Mouse (Mus musculus): ENCODE data around the gene Mdp1. TPM values are rescaled to one million over a fixed set of nuclear protein-coding genes. Genes with fewer than 3 reads are reported as not detected.
A peak's percentile ranks its signal among the peaks of the same experiment; 100 is the strongest.

Mdp1 gene
- polyA plus RNA-seq, 1 experiment from 2014 or later: 16.0 TPM

DNA sequence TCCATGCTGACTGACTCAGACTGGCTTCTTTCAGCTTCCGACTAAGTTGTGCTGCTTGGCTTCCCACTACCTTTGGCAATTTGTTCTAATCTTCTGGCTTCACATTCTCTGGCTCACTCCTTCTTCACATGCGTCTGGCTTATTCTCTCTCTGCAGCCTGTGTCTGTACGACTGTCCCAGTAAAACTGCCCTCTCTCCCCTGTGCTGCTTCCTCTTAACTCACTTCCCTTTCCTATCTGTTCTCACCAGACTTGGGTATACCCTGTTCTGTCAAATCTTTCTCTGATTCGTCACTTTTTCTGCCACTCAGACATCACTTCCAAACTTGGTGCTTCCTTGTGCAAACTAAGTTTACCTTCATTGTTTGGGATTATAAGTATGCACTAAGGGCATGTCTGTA, 36.9 kb upstream of the Mdp1 start:
- DNase-seq: no peak
- WGBS (ENCODE audit: insufficient replicate concordance): 50% methylated on average over 4 of the region's 4 CpGs

GRCm38 (mm10) chr14:55689433-55689832, 29.1 kb upstream of the Mdp1 start:
- no peaks in the 10 kb centered on the region for H3K9me3 ChIP-seq (ENCODE audit: low read length)
- H3K27me3 ChIP-seq (ENCODE audit: insufficient read depth, low read length): no peaks in the 10 kb centered on the region
- DNase-seq (no peak), ATAC-seq (no peak)
- H3K4me3 ChIP-seq (ENCODE audit: low read depth, low read length): no peak overlapping the region
- 74% methylated on average over 10 of the region's 10 CpGs for WGBS (ENCODE audit: insufficient replicate concordance)
- TF ChIP-seq CTCF (IDR thresholded peaks at IDR 0.05; ENCODE audit: low read depth) (no peak), EP300 (IDR thresholded peaks at IDR 0.05; ENCODE audit: low read depth) (no peak)
- no peaks in the 10 kb centered on the region for H3K4me1 ChIP-seq (ENCODE audit: insufficient read depth)
- no peak overlapping the region for H3K27ac ChIP-seq (ENCODE audit: low read depth)
- no peak overlapping the region for H3K4me2 ChIP-seq (ENCODE audit: low read depth, low read length)
- no peaks in the 10 kb centered on the region for H3K36me3 ChIP-seq (replicated peaks; ENCODE audit: insufficient read depth, low read length)
- no peak overlapping the region for H3K9ac ChIP-seq (replicated peaks)

More for the DNA sequence above, 36.9 kb upstream of the Mdp1 start:
- no peak overlapping the region for H3K4me2 ChIP-seq (ENCODE audit: low read depth, low read length)
- H3K9ac ChIP-seq (replicated peaks): no peak overlapping the region
- no peak for ATAC-seq
- no peak overlapping the region; the same call in 1 of the 2 replicates for H3K27ac ChIP-seq (ENCODE audit: low read depth)
- no peak overlapping the region for H3K4me3 ChIP-seq (ENCODE audit: low read depth, low read length)
- H3K9me3 ChIP-seq (ENCODE audit: low read length): no peaks in the 10 kb centered on the region
- H3K27me3 ChIP-seq (ENCODE audit: insufficient read depth, low read length): no peaks in the 10 kb centered on the region
- TF ChIP-seq EP300 (IDR thresholded peaks at IDR 0.05; ENCODE audit: low read depth): no peak
- TF ChIP-seq CTCF (IDR thresholded peaks at IDR 0.05; ENCODE audit: low read depth): no peak
- H3K36me3 ChIP-seq (replicated peaks; ENCODE audit: insufficient read depth, low read length): no peaks in the 10 kb centered on the region
- peaks cover 2% of the 10 kb centered on the region; the same call in 1 of the 2 replicates for H3K4me1 ChIP-seq (ENCODE audit: insufficient read depth)

GRCm38 (mm10) chr14:55682118-55682493, 21.8 kb upstream of the Mdp1 start:
- peak; percentile 3 for ATAC-seq
- H3K4me3 ChIP-seq (ENCODE audit: low read depth, low read length): peak overlapping the region; percentile 73
- peak overlapping the region; percentile 82 for H3K27ac ChIP-seq (ENCODE audit: low read depth)
- DNase-seq: no peak
- peak overlapping the region; percentile 76 for H3K4me2 ChIP-seq (ENCODE audit: low read depth, low read length)
- peaks cover 10% of the 10 kb centered on the region; the same call in 1 of the 2 replicates for H3K4me1 ChIP-seq (ENCODE audit: insufficient read depth)
- H3K27me3 ChIP-seq (ENCODE audit: insufficient read depth, low read length): no peaks in the 10 kb centered on the region
- no peak for TF ChIP-seq CTCF (IDR thresholded peaks at IDR 0.05; ENCODE audit: low read depth)
- TF ChIP-seq EP300 (IDR thresholded peaks at IDR 0.05; ENCODE audit: low read depth): no peak
- 11% methylated on average over 3 of the region's 3 CpGs for WGBS (ENCODE audit: insufficient replicate concordance)
- no peaks in the 10 kb centered on the region for H3K9me3 ChIP-seq (ENCODE audit: low read length)
- H3K9ac ChIP-seq (replicated peaks): peak overlapping the region; percentile 64
- H3K36me3 ChIP-seq (replicated peaks; ENCODE audit: insufficient read depth, low read length): peaks cover 33% of the 10 kb centered on the region

- ATAC-seq: peak; percentile 96
- Histone ChIP-seq H3K36me3 (replicated peaks; ENCODE audit: insufficient read depth, low read length) (peaks cover 39% of the 10 kb centered on the region), H3K9me3 (ENCODE audit: low read length) (no peaks in the 10 kb centered on the region), H3K27ac (ENCODE audit: low read depth) (peak within 1 kb of the TSS; percentile 82), H3K4me2 (ENCODE audit: low read depth, low read length) (peak within 1 kb of the TSS; percentile 76), H3K4me1 (ENCODE audit: insufficient read depth) (peaks cover 10% of the 10 kb centered on the region; the same call in 1 of the 2 replicates), H3K4me3 (ENCODE audit: low read depth, low read length) (peak within 1 kb of the TSS; percentile 73), H3K9ac (replicated peaks) (peak within 1 kb of the TSS; percentile 78), H3K27me3 (ENCODE audit: insufficient read depth, low read length) (no peaks in the 10 kb centered on the region)
- DNase-seq: peak; percentile 96
- WGBS (ENCODE audit: insufficient replicate concordance): 3% methylated on average over 66 of the region's 66 CpGs
- TF ChIP-seq CTCF (IDR thresholded peaks at IDR 0.05; ENCODE audit: low read depth): peak; percentile 91
- TF ChIP-seq EP300 (IDR thresholded peaks at IDR 0.05; ENCODE audit: low read depth): peak; percentile 79
Observed at GRCm38 (mm10) chr14:55681160-55682117, 21.1 kb upstream of the Mdp1 start, which contains the start of gene Tinf2. Tinf2 (minus strand) TSS chr14:55681820.

DNA sequence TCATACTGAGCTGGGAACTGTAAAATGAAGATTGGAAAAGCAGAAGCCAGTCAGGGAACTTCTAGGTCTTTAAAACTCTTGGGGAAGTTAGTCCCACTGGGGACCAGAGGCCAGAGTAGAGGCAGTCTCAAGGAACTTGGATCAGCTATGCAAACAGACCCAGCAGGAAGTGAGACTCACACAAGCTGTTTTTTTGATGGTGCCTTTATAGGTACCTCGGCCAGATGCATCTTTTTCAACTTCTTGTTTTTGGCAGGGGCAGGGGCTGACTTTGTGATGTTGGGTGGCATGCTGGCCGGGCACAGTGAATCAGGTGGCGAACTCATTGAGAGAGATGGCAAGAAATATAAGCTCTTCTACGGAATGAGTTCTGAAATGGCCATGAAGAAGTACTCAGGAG, 17.3 kb upstream of the Mdp1 start:
- H3K36me3 ChIP-seq (replicated peaks; ENCODE audit: insufficient read depth, low read length): peaks cover 54% of the 10 kb centered on the region
- H3K4me1 ChIP-seq (ENCODE audit: insufficient read depth): peaks cover 19% of the 10 kb centered on the region; the same call in 1 of the 2 replicates
- ATAC-seq: no peak

DNA sequence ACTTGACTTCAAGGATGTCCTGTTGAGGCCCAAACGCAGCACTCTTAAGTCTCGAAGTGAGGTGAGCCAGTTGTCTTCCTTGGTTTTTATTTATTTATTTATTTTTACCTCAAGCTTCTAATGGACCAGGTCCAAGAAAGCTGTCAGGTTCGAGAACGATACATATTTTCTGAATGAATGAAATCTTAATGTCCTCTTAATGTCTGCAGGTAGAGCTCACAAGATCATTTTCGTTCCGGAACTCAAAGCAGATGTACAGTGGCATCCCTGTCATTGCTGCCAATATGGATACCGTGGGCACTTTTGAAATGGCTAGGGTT, 12.4 kb upstream of the Mdp1 start:
- TF ChIP-seq CTCF (IDR thresholded peaks at IDR 0.05; ENCODE audit: low read depth) (no peak), EP300 (IDR thresholded peaks at IDR 0.05; ENCODE audit: low read depth) (no peak)
- ATAC-seq (no peak), DNase-seq (no peak)
- Histone ChIP-seq H3K9ac (replicated peaks) (peak overlapping the region; percentile 68; the same call in 1 of the 2 replicates), H3K4me2 (ENCODE audit: low read depth, low read length) (peak overlapping the region; percentile 79), H3K27ac (ENCODE audit: low read depth) (peak overlapping the region; percentile 78; the same call in 1 of the 2 replicates), H3K36me3 (replicated peaks; ENCODE audit: insufficient read depth, low read length) (peaks cover 26% of the 10 kb centered on the region), H3K27me3 (ENCODE audit: insufficient read depth, low read length) (no peaks in the 10 kb centered on the region), H3K4me1 (ENCODE audit: insufficient read depth) (peaks cover 13% of the 10 kb centered on the region), H3K9me3 (ENCODE audit: low read length) (no peaks in the 10 kb centered on the region), H3K4me3 (ENCODE audit: low read depth, low read length) (peak overlapping the region; percentile 68)
- 62% methylated on average over 7 of the region's 7 CpGs for WGBS (ENCODE audit: insufficient replicate concordance)

More for the DNA sequence above, 17.3 kb upstream of the Mdp1 start:
- H3K9ac ChIP-seq (replicated peaks): no peak overlapping the region
- whole genome bisulfite sequencing (ENCODE audit: insufficient replicate concordance): 80% methylated on average over 4 of the region's 4 CpGs
- TF ChIP-seq CTCF (IDR thresholded peaks at IDR 0.05; ENCODE audit: low read depth): no peak
- TF ChIP-seq EP300 (IDR thresholded peaks at IDR 0.05; ENCODE audit: low read depth): no peak
- no peak overlapping the region for H3K27ac ChIP-seq (ENCODE audit: low read depth)
- no peak overlapping the region for H3K4me3 ChIP-seq (ENCODE audit: low read depth, low read length)
- no peaks in the 10 kb centered on the region for H3K27me3 ChIP-seq (ENCODE audit: insufficient read depth, low read length)
- no peak for DNase-seq
- H3K4me2 ChIP-seq (ENCODE audit: low read depth, low read length): no peak overlapping the region
- no peaks in the 10 kb centered on the region for H3K9me3 ChIP-seq (ENCODE audit: low read length)

All from liver, postnatal 0 days (tissue).